Mouse (Mus musculus) CH12.LX (cell line): Measurements from ENCODE around the gene Dusp27. TPM values are rescaled to one million over a fixed set of nuclear protein-coding genes. Genes with fewer than 3 reads are reported as not detected.

Source experiments
- DNase-seq: peaks from one replicate; pipeline ENCODE4 v3.0.0-alpha.2; 2013; ENCODE audit errors: extremely low read depth
- H3K27ac ChIP-seq: 2 replicates; pipeline ENCODE4 v1.5.1; 2012; ENCODE audit warnings: low read depth, mild to moderate bottlenecking, control low read depth, moderate library complexity; ENCODE audit not compliant: insufficient read depth
- H3K27me3 ChIP-seq: replicated peaks from 2 replicates; pipeline ENCODE3; 2012; ENCODE audit warnings: inconsistent platforms
- H3K36me3 ChIP-seq, 2 experiments: replicated peaks in 1 of 2; 2 replicates each; pipeline versions ENCODE3 to v1.6.1; 2012; ENCODE audit warnings: inconsistent platforms in 1 of 2, low read length in 1 of 2, mild to moderate bottlenecking in 1 of 2, mixed read lengths in 1 of 2, moderate library complexity in 1 of 2; ENCODE audit not compliant: control insufficient read depth in 1 of 2, insufficient read depth in 1 of 2
- H3K4me1 ChIP-seq, 2 experiments: 2 replicates each; pipeline ENCODE4 v1.6.1; 2012; ENCODE audit warnings: inconsistent platforms in 1 of 2, moderate library complexity in 1 of 2; ENCODE audit not compliant: insufficient read depth in 2 of 2, control insufficient read depth in 1 of 2
- H3K4me2 ChIP-seq: 2 replicates; pipeline ENCODE4 v1.6.1; 2012; ENCODE audit warnings: low read depth, mild to moderate bottlenecking, control low read depth; ENCODE audit not compliant: poor library complexity, insufficient read depth, severe bottlenecking
- H3K4me3 ChIP-seq, 3 experiments: fragments of 150-350 bp in 1 of 3; sonication (generic) in 1 of 3; replicated peaks in 1 of 3; 2 replicates each; pipeline versions ENCODE3 to v1.5.1; 2011 to 2012; ENCODE audit warnings: low read depth in 2 of 3, low read length in 2 of 3, mild to moderate bottlenecking in 2 of 3, moderate library complexity in 2 of 3, control low read depth in 1 of 3, improper control_type of control experiment in 1 of 3, inconsistent platforms in 1 of 3, mixed read lengths in 1 of 3; ENCODE audit not compliant: poor library complexity in 1 of 3
- H3K79me2 ChIP-seq: replicated peaks from 2 replicates; pipeline ENCODE4 v1.6.1; 2012; ENCODE audit warnings: mild to moderate bottlenecking, moderate library complexity; ENCODE audit not compliant: control insufficient read depth, poor library complexity, insufficient read depth, severe bottlenecking; ENCODE audit errors: extremely low read depth
- H3K9ac ChIP-seq: 2 replicates; pipeline ENCODE4 v1.6.1; 2012; ENCODE audit warnings: low read depth, mild to moderate bottlenecking, control low read depth, moderate library complexity; ENCODE audit not compliant: insufficient read depth
- H3K9me3 ChIP-seq: replicated peaks from 2 replicates; pipeline ENCODE3; 2012; ENCODE audit warnings: low read length, inconsistent platforms, mixed read lengths
- BHLHE40 ChIP-seq: IDR thresholded peaks from 2 replicates; pipeline ENCODE4 v1.6.1; 2011; ENCODE audit warnings: mild to moderate bottlenecking, low read depth, low read length, improper control_type of control experiment
- CHD2 ChIP-seq: IDR thresholded peaks from 2 replicates; pipeline ENCODE4 v1.6.1; 2011; ENCODE audit warnings: low read length, improper control_type of control experiment
- ELF1 ChIP-seq: IDR thresholded peaks from 2 replicates; pipeline ENCODE4 v1.6.1; 2014; ENCODE audit warnings: low read depth, mild to moderate bottlenecking, inconsistent platforms, low read length, improper control_type of control experiment
- EP300 ChIP-seq: IDR thresholded peaks from 2 replicates; pipeline ENCODE4 v1.6.1; 2011; ENCODE audit warnings: low read length, improper control_type of control experiment
- ETS1 ChIP-seq: conservative IDR thresholded peaks from 2 replicates; pipeline ENCODE4 v1.6.1; 2012; ENCODE audit warnings: low read depth, mild to moderate bottlenecking, inconsistent platforms, low read length, improper control_type of control experiment, moderate library complexity
- IRF4 ChIP-seq: IDR thresholded peaks from 2 replicates; pipeline ENCODE4 v1.6.1; 2014; ENCODE audit warnings: low read depth, mild to moderate bottlenecking, inconsistent platforms, low read length, improper control_type of control experiment
- JUN ChIP-seq: IDR thresholded peaks from 2 replicates; pipeline ENCODE4 v1.6.1; 2011; ENCODE audit warnings: low read depth, mild to moderate bottlenecking, low read length, improper control_type of control experiment, moderate library complexity; ENCODE audit not compliant: insufficient read depth
- JUND ChIP-seq: conservative IDR thresholded peaks from 2 replicates; pipeline ENCODE4 v1.6.1; 2011; ENCODE audit warnings: low read depth, low read length, improper control_type of control experiment
- MAZ ChIP-seq: IDR thresholded peaks from 2 replicates; pipeline ENCODE4 v1.6.1; 2012; ENCODE audit warnings: low read depth, mild to moderate bottlenecking, inconsistent platforms, low read length, improper control_type of control experiment, moderate library complexity
- MYC ChIP-seq: IDR thresholded peaks from 2 replicates; pipeline ENCODE4 v1.6.1; 2011; ENCODE audit warnings: low read depth, mild to moderate bottlenecking, improper control_type of control experiment, low read length
- NELFE ChIP-seq: IDR thresholded peaks from 2 replicates; pipeline ENCODE4 v1.6.1; 2011; ENCODE audit warnings: low read depth, low read length, improper control_type of control experiment
- PAX5 ChIP-seq: IDR thresholded peaks from 2 replicates; pipeline ENCODE4 v1.6.1; 2012; ENCODE audit warnings: low read length, inconsistent platforms, mixed read lengths
- POLR2A ChIP-seq: IDR thresholded peaks from 2 replicates; pipeline ENCODE4 v1.6.1; 2011; ENCODE audit warnings: low read depth, mild to moderate bottlenecking, improper control_type of control experiment, low read length
- POLR2AphosphoS2 ChIP-seq: IDR thresholded peaks from 2 replicates; pipeline ENCODE4 v1.6.1; 2011; ENCODE audit warnings: low read depth, low read length, improper control_type of control experiment
- RCOR1 ChIP-seq: conservative IDR thresholded peaks from 2 replicates; pipeline ENCODE4 v1.6.1; 2012; ENCODE audit warnings: low read depth, mild to moderate bottlenecking, inconsistent platforms, low read length, improper control_type of control experiment
- SIN3A ChIP-seq: IDR thresholded peaks from 2 replicates; pipeline ENCODE4 v1.6.1; 2012; ENCODE audit warnings: low read length, improper control_type of control experiment, inconsistent platforms
- SMC3 ChIP-seq: IDR thresholded peaks from 2 replicates; pipeline ENCODE4 v1.6.1; 2011; ENCODE audit warnings: low read depth, low read length, improper control_type of control experiment
- TBP ChIP-seq: conservative IDR thresholded peaks from 2 replicates; pipeline ENCODE4 v1.6.1; 2011; ENCODE audit warnings: low read depth, low read length, improper control_type of control experiment
- UBTF ChIP-seq: IDR thresholded peaks from 2 replicates; pipeline ENCODE4 v1.6.1; 2012; ENCODE audit warnings: low read depth, mild to moderate bottlenecking, inconsistent platforms, low read length, improper control_type of control experiment, moderate library complexity
- ZC3H11A ChIP-seq: IDR thresholded peaks from 2 replicates; pipeline ENCODE4 v1.6.1; 2012; ENCODE audit warnings: low read depth, mild to moderate bottlenecking, inconsistent platforms, low read length, improper control_type of control experiment
- ZKSCAN1 ChIP-seq: IDR thresholded peaks from 2 replicates; pipeline ENCODE4 v1.6.1; 2012; ENCODE audit warnings: low read depth, inconsistent platforms, low read length, improper control_type of control experiment, borderline replicate concordance
- ZMIZ1 ChIP-seq: IDR thresholded peaks from 2 replicates; pipeline ENCODE4 v1.6.1; 2012; ENCODE audit warnings: low read depth, mild to moderate bottlenecking, inconsistent platforms, low read length, improper control_type of control experiment
- dilution Hi-C: fragments of 300-500 bp; cut with MboI; formaldehyde crosslinking; loops from 2 replicates; pipeline ENCODE4 v1.14.3; 2020; ENCODE audit warnings: low sequenced_read_pairs; ENCODE audit not compliant: extremely low pct_unique_long_range_greater_than_20kb, extremely low pct_ligation_motif_present
- in situ Hi-C: fragments of 300-500 bp; cut with MboI; formaldehyde crosslinking; loops from 3 replicates; pipeline ENCODE4 v1.14.3; 2019; ENCODE audit warnings: low sequenced_read_pairs, low pct_ligation_motif_present, low pct_unique_long_range_greater_than_20kb, mixed read lengths
- polyA plus RNA-seq: library from polyadenylated mRNA; unstranded; fragments of >175 nt; gene quantifications from 2 replicates; pipeline ENCODE4 v1.2.1, GENCODE M21; 2012; ENCODE audit warnings: low read depth; ENCODE audit not compliant: insufficient read length
- total RNA-seq, 2 experiments: library from RNA; depleted of rRNA; stranded (reverse); fragments of 300-350 nt in 1 of 2; fragments of >200 nt in 1 of 2; gene quantifications; 2 replicates each; pipeline ENCODE4 v1.2.3; 2012 to 2014

Dusp27 gene
- total and polyA plus RNA-seq, 3 experiments: 0.06 TPM; not detected in 2

- TF ChIP-seq MAZ (no peak), EP300 (no peak), BHLHE40 (no peak), PAX5 (no peak), MYC (no peak), IRF4 (no peak), ETS1 (no peak), TBP (no peak), NELFE (no peak), ZC3H11A (no peak), ZKSCAN1 (no peak), CHD2 (no peak)
- no peak for DNase-seq
- dilution Hi-C loops (no loop called here), in situ Hi-C loops (no loop called here)
- no peak overlapping the region for H3K4me3 ChIP-seq
- peaks cover 3% of the 10 kb centered on the region for H3K9me3 ChIP-seq
- no peaks in the 10 kb centered on the region for H3K27me3 ChIP-seq
- no peak overlapping the region for H3K9ac ChIP-seq
- H3K4me2 ChIP-seq: no peak overlapping the region
- H3K4me1 ChIP-seq: no peaks in the 10 kb centered on the region
- no peaks in the 10 kb centered on the region for H3K36me3 ChIP-seq
- no peak overlapping the region for H3K27ac ChIP-seq
- H3K79me2 ChIP-seq: no peaks in the 10 kb centered on the region
Measured at GRCm38 (mm10) chr1:166067856-166068440, 59.8 kb downstream of the Dusp27 start.

- H3K4me1 ChIP-seq: no peaks in the 10 kb centered on the region
- no peaks in the 10 kb centered on the region for H3K9me3 ChIP-seq
- H3K36me3 ChIP-seq: no peaks in the 10 kb centered on the region
- H3K79me2 ChIP-seq: no peaks in the 10 kb centered on the region
- H3K9ac ChIP-seq: no peak overlapping the region
- dilution Hi-C loops (no loop called here), in situ Hi-C loops (no loop called here)
- no peak overlapping the region for H3K4me3 ChIP-seq
- H3K27me3 ChIP-seq: no peaks in the 10 kb centered on the region
- H3K27ac ChIP-seq: no peak overlapping the region
- H3K4me2 ChIP-seq: no peak overlapping the region
- no peak for TF ChIP-seq IRF4
- TF ChIP-seq MYC: no peak
- TF ChIP-seq SIN3A: no peak
- no peak for TF ChIP-seq RCOR1
- no peak for TF ChIP-seq UBTF
- TF ChIP-seq JUND: no peak
- TF ChIP-seq POLR2AphosphoS2: no peak
- TF ChIP-seq ZMIZ1: no peak
- no peak for TF ChIP-seq CHD2
- no peak for TF ChIP-seq ZC3H11A
- no peak for TF ChIP-seq POLR2A
- no peak for TF ChIP-seq SMC3
- TF ChIP-seq ELF1: no peak
- TF ChIP-seq JUN: no peak
- no peak for DNase-seq
Measured at GRCm38 (mm10) chr1:166063870-166064269, 63.9 kb downstream of the Dusp27 start.
